Mouse (Mus musculus): ENCODE data around the gene Cdkal1. TPM values are rescaled to one million over a fixed set of nuclear protein-coding genes. Genes with fewer than 3 reads are reported as not detected.

Cdkal1 gene
- total RNA-seq, 2 experiments from 2014 or later = 27.6 to 32.1 TPM

Other genes starting within 250 kb of the Cdkal1 start
- 10 to 100 TPM; 11.3 to 13.4 TPM for gene E2f3, start 130.4 kb upstream of the Cdkal1 start, total RNA-seq (2021)